Mouse (Mus musculus) kidney, adult 2 months (tissue): ENCODE data around the gene Eva1c.

Experiments
- CTCF ChIP-seq: fragments of 200-500 bp; conservative IDR thresholded peaks from 2 replicates; pipeline ENCODE4 v1.5.1; 2011; ENCODE audit warnings: low read depth, mild to moderate bottlenecking, control low read depth, low read length, moderate library complexity, mixed read lengths; ENCODE audit not compliant: insufficient read depth, insufficient read length
- POLR2A ChIP-seq: fragments of 200-500 bp; IDR thresholded peaks from one replicate; pipeline ENCODE4 v1.6.1; 2011; ENCODE audit warnings: low read depth, low read length, control low read depth

GRCm38 (mm10) chr16:90953147-90953546 is 126.6 kb downstream of the Eva1c start:
- TF ChIP-seq CTCF, result no peak
- TF ChIP-seq POLR2A, result no peak
